Mouse (Mus musculus): ENCODE measurements at regions not wholly inside any gene's neighbourhood (a gene's known extent, or its start where the extent isn't known, plus 50 kb on each side); places are given as distances from the start of the nearest gene placed in this dataset.

- TF ChIP-seq POLR2A (IDR thresholded peaks at IDR 0.05; ENCODE audit: borderline replicate concordance, control insufficient read depth, low read depth, low read length) = no peak
- no peak for TF ChIP-seq CTCF (IDR thresholded peaks at IDR 0.05; ENCODE audit: control insufficient read depth, insufficient read depth, low read length)
Observed at GRCm38 (mm10) chr10:9203323-9203722, 317.5 kb upstream of the Sash1 start.

All from bone marrow, adult 2 months (tissue).